Mouse (Mus musculus): ENCODE measurements around the gene Megf11.
A peak's percentile ranks its signal among the peaks of the same experiment; 100 is the strongest.

Gene Megf11

DNA sequence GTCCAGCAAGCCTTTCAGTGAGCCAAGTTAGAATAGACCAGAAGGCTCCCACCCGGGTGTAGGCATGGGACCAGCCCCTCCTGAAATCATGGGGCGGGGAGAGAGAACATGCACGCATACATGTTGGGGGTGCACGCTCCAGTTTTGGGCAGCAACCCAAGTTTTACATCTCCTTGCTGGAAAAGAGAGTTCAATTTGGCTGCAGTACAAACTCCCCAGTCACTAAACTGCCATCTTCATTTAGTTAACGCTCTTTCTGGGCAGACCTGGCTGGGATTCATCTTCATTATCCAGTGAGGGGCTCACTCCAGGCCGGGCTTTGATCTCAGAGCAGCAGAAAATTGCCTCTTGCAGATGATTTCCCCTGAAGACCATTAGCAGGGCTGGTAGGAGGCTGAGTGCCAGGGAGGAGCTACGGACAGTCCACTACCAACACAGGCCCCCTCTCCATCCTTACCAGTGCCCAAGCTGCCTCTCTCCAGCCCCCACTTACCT is 218.8 kb downstream of the Megf11 start:
- DNase-seq (ENCODE audit: low read depth, low spot score) = no peak

DNA sequence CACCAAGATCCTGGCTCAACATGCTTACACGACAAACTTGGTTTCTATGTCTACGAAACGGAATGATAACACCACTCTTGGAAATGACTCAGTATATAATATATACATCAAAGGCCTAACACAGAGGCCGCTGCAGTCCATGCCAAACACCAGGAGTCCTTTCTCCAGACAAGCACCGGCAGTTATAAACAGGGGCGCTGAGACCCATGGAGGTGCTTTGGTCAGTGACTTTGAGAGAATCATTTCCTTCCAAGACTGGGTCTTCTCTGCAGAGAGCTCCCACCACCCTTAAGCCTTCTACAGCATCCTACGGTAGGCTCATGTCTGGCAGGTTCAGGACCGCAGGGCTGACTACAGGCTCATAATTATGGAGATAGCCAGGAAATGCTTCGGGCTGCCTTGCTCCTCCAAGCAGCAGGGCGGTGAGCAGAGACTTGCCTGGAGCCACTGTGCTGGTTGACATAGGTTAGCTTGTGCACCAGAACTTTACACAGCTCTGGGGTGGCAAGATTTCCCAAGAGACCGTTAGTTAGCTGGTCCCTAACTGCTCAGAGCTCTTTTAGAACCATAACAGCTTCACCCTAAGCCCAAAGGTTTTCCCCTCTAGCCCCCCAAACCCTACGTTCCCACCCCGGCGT is 219.8 kb downstream of the Megf11 start:
- DNase-seq (ENCODE audit: low read depth, low spot score) = no peak

DNA sequence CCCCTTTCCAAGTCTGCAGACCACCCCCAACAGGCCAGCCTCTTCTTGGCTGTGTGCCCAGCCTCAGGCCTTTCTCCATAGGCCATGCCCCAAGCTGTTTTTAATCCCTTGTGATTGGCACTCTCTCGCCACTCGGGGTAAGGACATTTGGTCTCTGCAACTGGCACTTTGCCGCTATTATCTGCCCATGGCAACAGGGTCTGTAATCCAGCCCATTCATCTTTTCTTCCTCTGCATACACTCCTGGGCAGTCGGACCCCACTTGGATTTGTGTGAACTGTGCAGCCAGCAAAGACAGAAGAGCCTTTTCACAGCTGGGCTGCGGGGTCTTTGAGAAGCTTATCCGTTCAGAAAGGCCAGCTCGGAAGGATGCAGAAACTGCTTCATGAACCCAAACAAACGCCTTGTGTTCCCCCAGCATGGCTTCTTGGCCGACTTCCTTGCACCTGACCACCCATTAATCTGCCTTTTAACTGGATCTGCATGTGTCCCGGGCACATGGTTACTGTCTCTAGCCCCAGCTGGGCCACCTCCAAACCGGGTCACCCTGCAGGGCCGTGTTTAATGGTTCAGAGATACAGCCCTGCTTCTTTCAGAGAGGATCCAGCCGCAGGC is 220.4 kb downstream of the Megf11 start:
- no peak for DNase-seq (ENCODE audit: low read depth, low spot score)

DNA sequence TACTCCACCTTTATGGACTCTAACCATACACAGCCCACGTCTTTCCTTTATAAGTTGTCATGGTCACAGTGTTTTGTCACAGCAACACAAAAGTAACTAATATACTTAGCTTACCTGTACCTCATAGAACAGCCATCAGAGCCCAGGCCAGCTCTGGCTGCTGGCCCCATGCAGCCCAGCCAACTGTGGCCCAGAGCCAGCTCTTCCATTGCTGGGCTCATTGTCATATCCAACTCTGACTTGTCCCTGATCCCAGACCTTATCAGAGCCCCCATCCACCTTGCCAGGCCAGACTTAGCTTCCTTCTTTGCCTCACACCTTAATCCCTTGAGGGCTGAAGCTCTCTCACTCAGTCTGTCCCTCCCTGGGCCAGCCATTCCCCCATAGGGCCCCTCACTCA is 221.6 kb downstream of the Megf11 start:
- DNase-seq (ENCODE audit: low read depth, low spot score) = no peak

DNA sequence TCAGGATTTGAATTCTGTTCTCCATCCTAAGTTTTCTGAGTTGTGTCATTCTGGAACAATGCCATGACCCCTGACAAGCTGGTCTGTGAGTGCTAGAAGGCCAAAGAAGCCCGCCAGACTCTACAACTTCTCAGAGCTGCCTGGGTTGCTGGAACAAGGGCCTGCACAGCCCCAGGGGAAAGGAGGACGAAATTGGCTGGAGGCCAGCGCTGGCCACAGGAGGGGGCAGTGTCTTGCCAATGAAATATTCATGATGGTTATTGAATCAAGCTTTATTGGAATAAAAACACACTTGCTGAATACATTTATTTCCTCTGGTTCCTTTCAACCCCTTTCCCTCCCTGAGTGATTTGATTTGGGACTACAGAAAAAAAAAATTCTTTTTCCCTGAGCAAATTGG is 224.1 kb downstream of the Megf11 start:
- no peak for DNase-seq (ENCODE audit: low read depth, low spot score)

DNA sequence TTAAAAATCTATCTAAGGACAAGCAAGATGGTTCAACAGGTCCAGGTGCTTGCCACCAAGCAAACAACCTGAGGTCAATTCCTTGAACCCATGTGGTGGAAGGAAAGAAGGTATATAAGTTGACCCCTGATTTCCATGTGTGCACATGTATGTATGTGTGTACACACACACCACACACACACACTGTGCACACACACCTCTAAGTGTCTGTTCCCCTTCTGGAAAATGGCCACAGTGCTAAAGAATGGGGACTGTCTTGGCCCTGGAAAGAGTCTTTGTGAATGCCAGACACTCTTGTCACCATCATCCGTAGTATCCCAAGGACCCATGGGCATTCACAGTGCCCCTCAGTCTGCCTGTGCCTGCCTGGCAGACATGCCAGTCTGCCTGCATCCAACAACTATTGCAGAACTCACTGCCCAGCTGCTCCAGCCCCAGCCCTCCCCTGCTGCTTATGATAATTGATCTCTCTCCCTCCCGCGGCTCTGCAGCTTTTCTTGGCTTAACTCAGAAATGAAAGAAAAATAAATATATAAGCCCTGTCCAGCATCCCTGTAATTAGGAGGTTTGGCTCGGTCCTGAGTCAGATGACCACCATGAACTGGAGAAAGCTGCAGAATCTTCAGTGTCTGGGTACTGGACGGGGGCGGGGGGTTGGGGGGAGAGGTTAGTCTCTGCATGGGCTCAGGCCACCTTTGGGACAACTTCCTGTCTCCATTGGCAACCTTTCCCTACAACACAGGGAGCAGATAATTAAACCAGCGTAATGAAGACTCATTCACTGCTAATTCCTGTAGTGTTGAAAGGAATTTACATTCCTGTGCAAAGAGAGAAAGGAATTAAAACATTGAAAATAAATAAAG is 226.9 kb downstream of the Megf11 start:
- DNase-seq (ENCODE audit: low read depth, low spot score) = no peak

DNA sequence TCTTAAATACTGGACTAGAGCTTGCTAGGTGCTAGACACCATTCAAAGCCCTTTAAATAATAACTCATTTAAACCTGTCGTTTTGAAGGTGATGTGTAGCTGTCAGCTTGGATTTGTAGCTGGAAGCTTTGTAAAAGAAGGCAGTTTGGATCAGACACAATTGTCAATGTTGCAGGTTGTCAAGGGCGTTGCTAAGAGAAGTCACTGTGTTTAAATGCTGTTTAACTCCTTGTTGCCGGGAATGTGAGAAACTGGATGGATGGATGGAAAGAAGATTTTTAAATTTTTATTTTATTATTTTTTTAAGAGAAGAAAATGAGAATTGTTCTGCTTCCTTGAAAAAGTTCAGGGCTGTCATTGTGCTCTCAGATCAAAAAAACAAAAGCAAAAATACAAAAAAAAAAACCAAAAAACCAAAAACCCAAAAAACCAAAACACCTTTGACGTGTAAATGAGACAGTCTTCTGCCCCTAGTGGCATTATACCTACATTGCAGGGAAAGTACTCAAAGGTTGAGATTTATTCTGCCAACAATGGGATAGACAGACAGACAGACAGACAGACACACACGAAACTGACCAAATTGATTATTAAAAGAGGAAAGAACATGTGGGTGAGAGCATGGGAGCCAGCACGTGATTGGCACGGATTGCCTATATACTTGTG is 227.7 kb downstream of the Megf11 start:
- DNase-seq (ENCODE audit: low read depth, low spot score) = peak; percentile 70

DNA sequence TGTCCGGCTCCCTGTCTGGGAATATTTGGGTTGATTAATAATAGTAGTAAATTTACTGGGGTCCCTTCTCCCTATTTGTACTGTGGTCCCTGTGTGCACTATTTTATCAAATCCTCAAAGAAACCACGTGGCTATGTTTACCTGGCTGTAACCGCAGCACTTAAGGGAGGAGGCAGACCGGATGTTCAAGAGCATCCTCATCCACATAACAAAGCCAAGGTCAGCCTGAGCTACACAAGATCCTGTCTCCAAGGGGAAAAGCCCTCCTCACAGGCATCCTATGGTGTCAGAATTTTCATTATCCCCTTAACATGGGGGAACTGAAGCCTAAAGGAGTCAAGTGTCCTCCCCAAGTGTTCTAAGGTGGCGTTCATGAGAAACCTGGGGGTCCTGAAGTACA is 232.0 kb downstream of the Megf11 start:
- DNase-seq (ENCODE audit: low read depth, low spot score) = peak; percentile 22

DNA sequence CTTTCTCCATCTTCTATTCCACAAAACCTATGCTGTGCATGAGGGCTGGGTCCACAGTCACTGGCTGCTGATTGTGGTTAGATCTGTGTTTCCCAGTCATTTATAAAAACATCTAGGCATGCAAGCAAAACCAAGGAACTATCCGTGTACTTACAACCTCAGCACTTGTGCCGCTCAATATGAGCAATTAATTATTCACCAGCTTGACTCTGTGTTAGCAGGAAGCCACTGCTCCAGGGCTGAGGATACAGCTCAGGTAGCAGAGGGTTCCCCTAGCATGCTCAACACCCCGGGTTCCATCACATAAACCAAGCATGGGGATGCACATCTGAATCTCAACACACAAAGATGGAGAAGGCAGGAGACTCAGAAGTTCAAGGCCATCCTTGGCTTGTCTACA is 233.0 kb downstream of the Megf11 start:
- no peak for DNase-seq (ENCODE audit: low read depth, low spot score)

DNA sequence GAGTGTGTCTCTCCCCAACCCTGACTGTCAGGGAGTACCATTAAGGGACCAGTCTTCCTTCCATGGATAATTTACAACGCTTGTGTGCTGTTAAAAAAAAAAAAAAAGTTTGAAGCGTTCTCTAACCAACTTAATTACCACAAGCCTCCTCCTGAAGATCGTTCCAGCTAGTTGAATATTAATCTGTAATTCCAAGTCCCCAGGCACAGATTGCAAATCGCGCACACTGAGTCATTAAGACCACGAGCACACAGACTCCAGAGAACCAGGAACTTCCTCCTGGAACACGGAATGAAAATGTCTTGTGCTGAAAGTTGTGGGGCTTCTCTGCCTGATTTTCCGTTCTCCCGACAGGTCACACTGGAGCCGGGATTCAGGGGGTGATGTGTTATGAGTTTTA is 234.0 kb downstream of the Megf11 start:
- DNase-seq (ENCODE audit: low read depth, low spot score) = no peak

DNA sequence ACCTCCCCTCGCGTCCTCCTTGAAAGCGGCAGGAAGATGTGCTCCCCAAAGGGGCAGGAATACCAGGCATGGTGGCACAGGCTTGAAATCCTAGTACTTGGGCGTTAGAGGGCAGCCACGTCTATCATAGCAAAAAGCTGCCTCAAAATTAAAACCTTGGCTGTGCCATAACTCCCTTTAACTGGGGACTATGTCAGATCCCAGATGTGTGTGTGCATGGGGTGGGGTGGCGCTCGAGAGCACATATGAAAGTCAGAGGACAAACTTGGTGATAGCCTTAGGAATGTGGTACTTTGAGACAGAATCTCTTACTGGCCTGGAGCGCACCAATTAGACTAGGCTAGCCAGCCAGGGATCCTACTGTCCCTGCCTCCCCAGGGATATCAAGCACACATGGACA is 235.2 kb downstream of the Megf11 start:
- no peak for DNase-seq (ENCODE audit: low read depth, low spot score)

DNA sequence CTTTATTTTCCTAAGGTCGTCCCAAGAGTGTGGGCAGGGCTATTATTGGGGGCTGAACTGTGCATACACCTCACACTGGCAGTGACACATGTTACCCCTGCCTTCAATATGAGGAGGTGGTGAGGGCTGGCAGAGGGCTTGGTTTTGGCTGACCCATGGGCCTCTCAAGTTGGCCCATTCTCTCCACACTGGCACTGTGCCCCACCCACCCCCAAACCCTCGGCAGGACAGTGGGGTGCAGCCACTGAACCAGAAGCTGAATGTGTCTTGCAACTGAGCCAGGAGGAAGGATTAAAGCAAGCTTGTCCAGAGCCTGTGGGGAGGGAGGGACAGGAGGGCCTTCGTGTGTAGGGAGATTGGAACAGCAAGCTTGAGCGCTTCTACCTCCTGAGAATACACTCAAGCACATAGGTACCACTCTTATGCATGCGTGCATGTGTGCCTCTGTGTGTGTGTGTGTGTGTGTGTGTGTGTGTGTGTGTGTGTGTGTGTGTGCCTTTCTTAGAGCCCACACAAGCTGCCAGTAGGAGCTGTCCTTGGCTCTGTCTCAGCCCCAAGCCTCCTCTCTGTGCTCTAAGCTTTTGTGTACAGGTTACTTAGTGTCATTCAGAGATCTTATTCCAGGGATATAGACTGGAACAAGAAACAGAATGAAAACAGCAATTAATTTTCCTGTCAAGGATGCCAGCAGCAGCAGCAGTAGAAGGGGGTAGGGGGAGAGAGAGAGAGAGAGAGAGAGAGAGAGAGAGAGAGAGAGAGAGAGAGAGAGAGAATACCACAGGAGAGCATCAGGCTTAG is 236.3 kb downstream of the Megf11 start:
- no peak for DNase-seq (ENCODE audit: low read depth, low spot score)

DNA sequence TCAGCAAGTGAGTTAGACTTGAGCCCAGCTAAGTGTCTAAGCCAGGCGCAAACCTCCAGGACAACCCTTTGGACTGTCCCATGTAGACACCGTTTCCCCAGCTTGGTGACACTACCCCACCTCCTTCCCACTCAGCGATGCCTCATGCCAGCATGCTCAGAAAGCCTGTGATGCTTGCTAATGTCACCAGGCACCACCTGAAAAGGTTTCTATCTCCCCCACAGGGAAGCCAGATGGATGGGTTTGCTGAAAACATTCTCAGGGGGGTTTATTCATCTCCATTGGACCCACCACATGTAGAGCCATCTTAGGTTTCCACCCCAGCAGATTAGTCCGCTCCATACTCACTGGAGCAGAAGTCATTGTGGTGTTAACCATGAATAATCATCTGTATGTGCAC is 237.9 kb downstream of the Megf11 start:
- no peak for DNase-seq (ENCODE audit: low read depth, low spot score)

DNA sequence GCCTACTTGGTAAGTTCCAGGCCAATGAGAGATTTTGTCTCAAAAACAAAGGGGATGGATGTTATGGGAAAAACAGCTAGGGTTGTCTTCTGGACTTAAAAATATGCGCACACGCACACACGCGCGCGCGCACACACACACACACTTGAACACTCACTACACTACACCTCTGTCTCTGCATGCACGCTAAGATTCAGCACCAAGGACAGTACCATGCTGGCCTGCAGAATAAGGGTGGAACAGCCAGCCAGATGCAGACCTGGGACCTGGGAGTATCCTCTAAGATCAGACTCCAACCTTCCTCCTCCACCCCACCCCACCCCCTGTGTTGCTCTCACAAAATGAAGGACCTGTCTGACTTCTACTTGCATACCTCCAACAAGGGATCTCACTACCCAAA is 239.1 kb downstream of the Megf11 start:
- peak; percentile 80 for DNase-seq (ENCODE audit: low read depth, low spot score)

DNA sequence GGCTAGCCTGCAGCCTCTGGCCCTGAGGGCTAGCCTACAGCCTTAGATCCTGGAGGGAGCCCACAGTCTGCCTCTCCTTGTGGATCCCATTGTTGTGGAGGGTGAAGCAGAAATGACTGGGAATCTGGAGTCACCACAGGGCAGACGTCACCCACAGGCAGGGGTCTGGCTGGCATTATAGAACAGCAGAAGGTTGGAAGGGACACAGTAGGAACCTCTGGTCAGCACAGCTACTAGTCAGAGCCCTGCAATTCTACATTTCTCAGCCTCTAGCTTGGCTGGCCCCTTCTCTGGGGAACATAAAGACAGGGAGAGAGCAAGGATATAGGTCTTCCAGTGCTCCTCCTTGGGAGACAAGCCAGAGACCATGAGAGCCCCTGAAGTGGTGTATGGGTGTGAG is 244.4 kb downstream of the Megf11 start:
- no peak for DNase-seq (ENCODE audit: low read depth, low spot score)

DNA sequence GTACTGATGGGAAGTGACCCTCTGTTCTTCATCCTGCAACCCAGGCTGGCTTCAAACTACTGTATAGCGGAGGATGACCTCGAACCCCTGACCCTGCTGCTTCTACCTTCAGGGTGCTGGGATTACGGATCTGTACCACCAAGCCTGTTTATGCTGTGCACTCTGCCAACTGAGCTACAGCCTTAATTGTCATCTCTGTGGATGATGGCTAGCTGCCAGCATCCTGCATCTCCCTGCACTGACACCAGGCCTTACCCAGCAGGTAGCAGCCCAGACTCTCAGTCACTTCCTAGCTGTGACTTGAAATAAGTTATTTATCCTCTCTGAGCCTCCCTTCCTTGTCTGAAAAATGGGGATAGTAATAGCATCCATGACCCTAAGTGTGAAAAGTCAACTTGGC is 247.7 kb downstream of the Megf11 start:
- DNase-seq (ENCODE audit: low read depth, low spot score) = no peak

DNA sequence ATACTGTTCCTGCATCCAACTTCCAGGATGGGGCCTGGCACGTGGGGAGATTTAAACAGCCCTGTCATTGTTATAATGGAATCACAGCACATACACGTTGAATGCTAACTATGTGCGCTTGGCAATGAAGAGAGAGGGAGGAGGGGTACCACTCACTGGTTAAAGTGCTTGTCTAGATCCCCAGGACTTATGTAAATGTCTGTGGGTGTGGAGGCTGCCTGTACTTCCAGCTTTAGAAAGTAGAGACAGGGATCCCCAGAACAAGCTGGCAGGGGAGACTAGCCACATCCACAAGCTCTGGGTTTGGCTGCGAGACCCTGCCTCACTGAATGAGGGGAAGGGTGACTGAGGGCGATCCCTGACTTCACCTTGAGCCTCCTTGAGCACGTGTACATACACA is 250.7 kb downstream of the Megf11 start:
- DNase-seq (ENCODE audit: low read depth, low spot score) = no peak

DNA sequence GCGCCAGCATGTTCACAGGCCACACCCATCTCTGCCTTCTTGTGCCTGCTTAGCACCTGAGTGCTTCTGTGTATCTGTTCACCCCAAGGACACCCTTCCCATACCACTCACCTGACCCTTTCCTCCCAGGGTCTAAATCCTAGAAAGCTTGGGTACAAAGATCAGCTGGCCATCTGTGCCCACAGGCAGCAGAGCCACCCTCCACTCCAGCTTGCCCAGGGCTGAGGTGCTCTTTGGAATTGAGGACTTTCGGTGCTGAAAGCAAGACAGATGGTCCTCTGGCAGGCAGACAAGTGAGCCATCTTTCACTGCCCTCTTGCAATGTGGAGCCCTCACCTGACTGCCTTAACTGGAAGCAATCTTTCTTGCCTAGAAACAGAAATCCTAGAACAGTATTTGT is 251.5 kb downstream of the Megf11 start:
- DNase-seq (ENCODE audit: low read depth, low spot score) = no peak

DNA sequence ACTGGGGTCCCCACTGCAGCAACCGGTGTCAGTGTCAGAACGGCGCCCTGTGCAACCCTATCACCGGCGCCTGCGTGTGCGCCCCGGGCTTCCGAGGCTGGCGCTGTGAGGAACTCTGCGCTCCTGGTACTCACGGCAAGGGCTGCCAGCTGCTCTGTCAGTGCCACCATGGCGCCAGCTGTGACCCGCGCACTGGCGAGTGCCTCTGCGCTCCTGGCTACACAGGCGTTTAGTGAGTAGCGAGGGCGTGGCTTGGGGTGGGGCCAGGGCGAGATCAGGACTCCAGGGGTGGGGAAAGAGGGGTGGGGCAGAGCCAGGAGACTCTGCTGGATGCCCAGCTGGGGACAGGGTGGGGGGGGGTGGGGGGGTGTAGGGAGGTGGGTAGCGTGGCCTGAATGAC is 252.8 kb downstream of the Megf11 start:
- peak; percentile 54 for DNase-seq (ENCODE audit: low read depth, low spot score)

DNA sequence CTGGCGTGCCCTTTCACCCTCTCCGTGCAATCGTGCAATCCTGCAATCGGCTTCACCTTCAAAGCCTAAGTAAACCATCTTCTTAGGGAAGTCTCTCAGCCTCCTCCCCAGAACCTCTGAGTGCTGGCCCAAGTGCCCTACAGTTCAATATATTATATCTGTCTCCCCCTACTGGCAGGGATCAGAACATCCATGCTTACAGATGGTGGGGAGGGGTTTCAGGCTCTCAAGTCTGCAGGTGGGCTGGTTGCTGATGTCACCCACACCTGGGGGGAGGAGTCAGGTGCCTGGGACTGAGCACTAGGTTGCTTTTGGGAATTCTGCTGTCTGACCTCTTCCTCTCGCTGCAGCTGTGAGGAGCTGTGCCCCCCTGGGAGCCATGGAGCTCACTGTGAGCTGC is 254.2 kb downstream of the Megf11 start:
- peak; percentile 85 for DNase-seq (ENCODE audit: low read depth, low spot score)

DNA sequence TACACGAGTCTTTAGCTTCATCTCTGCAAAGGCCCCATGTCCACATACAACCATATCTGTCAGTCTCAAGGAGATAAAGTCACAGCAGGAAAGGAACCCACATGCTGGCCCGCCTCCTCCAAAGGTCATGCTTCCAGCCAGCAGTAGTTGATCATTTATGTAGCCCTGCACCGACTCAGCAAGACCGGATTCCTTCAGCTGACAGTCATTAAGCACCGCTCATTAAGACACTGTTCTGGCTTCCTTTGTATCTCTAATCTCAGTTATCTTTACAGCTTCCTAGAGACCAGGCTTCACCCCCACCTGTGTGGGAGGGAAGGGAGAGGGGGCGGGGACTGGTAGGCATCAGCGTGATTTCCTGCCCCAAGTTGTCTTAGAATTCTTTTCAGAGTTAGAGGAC is 258.7 kb downstream of the Megf11 start:
- DNase-seq (ENCODE audit: low read depth, low spot score) = peak; percentile 28
